In the genomic region with DNA sequence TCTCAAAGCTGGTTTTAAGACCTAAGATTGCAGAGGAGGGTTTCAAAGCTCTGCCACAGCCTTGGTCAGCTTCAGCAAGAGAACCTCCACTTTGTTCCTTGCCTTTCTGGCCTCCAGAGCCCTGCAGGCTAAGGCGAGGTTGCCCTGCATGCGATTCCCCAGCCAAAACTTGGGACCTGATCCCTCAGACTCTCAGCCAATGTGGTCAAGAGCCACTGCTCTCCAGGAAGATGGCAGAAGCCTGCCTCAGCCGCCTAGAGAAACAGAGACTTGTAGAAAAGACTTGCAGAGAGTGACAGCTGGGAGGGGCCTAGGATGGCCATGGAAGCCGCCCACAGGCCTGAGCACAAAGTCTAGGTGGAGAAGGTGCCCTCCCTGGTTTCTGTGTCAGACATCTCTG, we compare ENCODE assay signal across 12 mouse cellular contexts. TPM values are rescaled to one million over a fixed set of nuclear protein-coding genes. Genes with fewer than 3 reads are reported as not detected.
DNase-seq lines count a peak whose midpoint lies in the region; ATAC-seq and TF ChIP-seq lines count a peak whose summit lies in the region.
"Had no signal": no experiment of that assay in that cellular context is flagged by ENCODE, and none has a peak within 500 bp of the region (broad histone marks: within the 10 kb centered on the region; RNA-seq: fewer than 3 reads in every experiment).

No protein-coding gene starts in this region.

- no peak overlapping the region for H3K9ac ChIP-seq in midbrain, embryonic 11.5 days (ENCODE audit: low read length)
- H3K9ac ChIP-seq in midbrain, postnatal 0 days (replicated peaks; ENCODE audit: low read length, poor library complexity, severe bottlenecking): no peak overlapping the region
- H3K9ac ChIP-seq in midbrain, embryonic 14.5 days (replicated peaks; ENCODE audit: low read length): no peak overlapping the region

- TF ChIP-seq CTCF in cerebellum, adult 2 months (IDR thresholded peaks at IDR 0.05; ENCODE audit: borderline replicate concordance, insufficient read depth, low read depth, low read length): no peak
- TF ChIP-seq CTCF in midbrain, postnatal 0 days (IDR thresholded peaks at IDR 0.05): no peak

- peaks cover 40% of the 10 kb centered on the region for H3K4me1 ChIP-seq in cerebellum, adult 2 months (ENCODE audit: control insufficient read depth, insufficient read depth, low read length)
- peaks cover 42% of the 10 kb centered on the region for H3K4me1 ChIP-seq in midbrain, embryonic 11.5 days (ENCODE audit: control insufficient read depth, insufficient read depth, low read length)
- peaks cover 9% of the 10 kb centered on the region; the same call in 1 of the 2 replicates for H3K4me1 ChIP-seq in midbrain, postnatal 0 days (ENCODE audit: insufficient read depth, low read length)
- peaks cover 36% of the 10 kb centered on the region for H3K4me1 ChIP-seq in midbrain, embryonic 14.5 days (ENCODE audit: control insufficient read depth, insufficient read depth, low read length)
- H3K4me1 ChIP-seq in heart, embryonic 10.5 days: peaks cover 52% of the 10 kb centered on the region

- ATAC-seq in midbrain, embryonic 11.5 days (ENCODE audit: low FRiP score): no peak
- ATAC-seq in midbrain, postnatal 0 days (ENCODE audit: low FRiP score): no peak
- ATAC-seq in midbrain, embryonic 14.5 days (ENCODE audit: low FRiP score, low TSS enrichment): no peak
- no peak for ATAC-seq in erythroblast, adult 5-6 weeks (replicated peaks; ENCODE audit: low FRiP score, poor library complexity, severe bottlenecking)

- H3K4me2 ChIP-seq in midbrain, embryonic 11.5 days: peak overlapping the region; percentile 88; the same call in 1 of the 2 replicates
- no peak overlapping the region for H3K4me2 ChIP-seq in midbrain, postnatal 0 days (ENCODE audit: low read depth, low read length, poor library complexity, severe bottlenecking)
- peak overlapping the region; percentile 75 for H3K4me2 ChIP-seq in midbrain, embryonic 14.5 days (ENCODE audit: low read length)

- peak overlapping the region; percentile 94 for H3K27ac ChIP-seq in cerebellum, adult 2 months (ENCODE audit: insufficient read depth, low read length)
- H3K27ac ChIP-seq in midbrain, embryonic 11.5 days (ENCODE audit: low read depth, low read length): no peak overlapping the region
- H3K27ac ChIP-seq in midbrain, postnatal 0 days (ENCODE audit: low read depth, low read length): no peak overlapping the region
- no peak overlapping the region for H3K27ac ChIP-seq in midbrain, embryonic 14.5 days (replicated peaks; ENCODE audit: low read depth, low read length)
- no peak overlapping the region for H3K27ac ChIP-seq in heart, embryonic 10.5 days
- H3K27ac ChIP-seq: heart, embryonic 13.5 days had no signal

- peak in 1 of 2 experiments; percentile 53 for DNase-seq in cerebellum, adult 2 months
- no peak for DNase-seq in cerebellum, adult 8-10 months
- peak; percentile 71 for DNase-seq in midbrain, embryonic 11.5 days (ENCODE audit: low spot score, missing footprints)
- DNase-seq in midbrain, postnatal 0 days (ENCODE audit: low spot score): no peak
- peak; percentile 7 for DNase-seq in induced T-regulatory cell, adult 2 months (ENCODE audit: low read depth)
- DNase-seq in midbrain, embryonic 14.5 days: no peak
- no peak for DNase-seq in heart, embryonic 10.5 days (ENCODE audit: low spot score)
- DNase-seq: gastrocnemius, postnatal 14 days; lung, adult 2 months had no signal

- no peaks in the 10 kb centered on the region for H3K9me3 ChIP-seq in midbrain, embryonic 11.5 days (ENCODE audit: control insufficient read depth, low read length)
- no peaks in the 10 kb centered on the region for H3K9me3 ChIP-seq in midbrain, postnatal 0 days (ENCODE audit: low read length)
- H3K9me3 ChIP-seq in midbrain, embryonic 14.5 days (ENCODE audit: control insufficient read depth, low read length): no peaks in the 10 kb centered on the region
- H3K9me3 ChIP-seq in heart, embryonic 10.5 days: no peaks in the 10 kb centered on the region
- H3K9me3 ChIP-seq: heart, embryonic 13.5 days had no signal

- no peaks in the 10 kb centered on the region for H3K27me3 ChIP-seq in cerebellum, adult 2 months (ENCODE audit: control insufficient read depth, insufficient read depth, low read length)
- no peaks in the 10 kb centered on the region for H3K27me3 ChIP-seq in midbrain, embryonic 11.5 days (ENCODE audit: control insufficient read depth, insufficient read depth, low read length)
- H3K27me3 ChIP-seq in midbrain, postnatal 0 days (ENCODE audit: insufficient read depth, low read length): no peaks in the 10 kb centered on the region
- H3K27me3 ChIP-seq in midbrain, embryonic 14.5 days (ENCODE audit: control insufficient read depth, insufficient read depth, low read length): no peaks in the 10 kb centered on the region
- H3K27me3 ChIP-seq in heart, embryonic 10.5 days (ENCODE audit: insufficient read depth, poor library complexity, severe bottlenecking): peaks cover 61% of the 10 kb centered on the region

- H3K4me3 ChIP-seq in cerebellum, adult 2 months (replicated peaks; ENCODE audit: insufficient read depth, low read depth, low read length): peak overlapping the region; percentile 28
- H3K4me3 ChIP-seq in midbrain, embryonic 11.5 days (ENCODE audit: low read depth, low read length): no peak overlapping the region
- H3K4me3 ChIP-seq in midbrain, postnatal 0 days (ENCODE audit: low read depth, low read length): no peak overlapping the region
- H3K4me3 ChIP-seq in midbrain, embryonic 14.5 days (replicated peaks; ENCODE audit: low read depth, low read length): no peak overlapping the region
- no peak overlapping the region for H3K4me3 ChIP-seq in heart, embryonic 10.5 days
- H3K4me3 ChIP-seq: erythroblast, embryonic 14.5 days had no signal

- 0 out of 2 replicates have a peak, but pooled peaks cover under 1% of the 10 kb centered on the region for H3K36me3 ChIP-seq in midbrain, embryonic 11.5 days (ENCODE audit: control insufficient read depth, insufficient read depth, low read length)
- H3K36me3 ChIP-seq in midbrain, postnatal 0 days (ENCODE audit: insufficient read depth, low read length): no peaks in the 10 kb centered on the region
- H3K36me3 ChIP-seq in midbrain, embryonic 14.5 days (ENCODE audit: control insufficient read depth, insufficient read depth, low read length): peaks cover 3% of the 10 kb centered on the region; the same call in 1 of the 2 replicates
- no peaks in the 10 kb centered on the region for H3K36me3 ChIP-seq in heart, embryonic 10.5 days
- H3K36me3 ChIP-seq: heart, embryonic 13.5 days had no signal

- WGBS in cerebellum, adult 2 months: 28% methylated on average over 4 of the region's 4 CpGs
- WGBS in midbrain, embryonic 11.5 days: 79% methylated on average over 4 of the region's 4 CpGs
- 75% methylated on average over 4 of the region's 4 CpGs for WGBS in midbrain, postnatal 0 days
- 70% methylated on average over 4 of the region's 4 CpGs for WGBS in midbrain, embryonic 14.5 days
- 64% methylated on average over 4 of the region's 4 CpGs for WGBS in heart, embryonic 10.5 days

- TF ChIP-seq POLR2A in cerebellum, adult 2 months (IDR thresholded peaks at IDR 0.05; ENCODE audit: borderline replicate concordance, insufficient read depth, low read length): no peak

RNA-seq across cellular contexts. Expression of a gene that starts 1.4 kb away (rescaled TPM):
- polyA plus RNA-seq in cerebellum, adult 2 months (2012; rRNA removed): 150 and 158 TPM in 2 replicates
- polyA plus RNA-seq in midbrain, embryonic 11.5 days (2014; fragmentation: Nextera tagmentation; extraction: Ambion mirVana): 44.2 and 46.0 TPM in 2 replicates
- total RNA-seq in midbrain, postnatal 0 days (2014; rRNA removed): 391 and 405 TPM in 2 replicates
- polyA plus RNA-seq in midbrain, postnatal 0 days (2015; fragmentation: Nextera tagmentation; extraction: Ambion mirVana): 130 and 136 TPM in 2 replicates
- polyA plus RNA-seq in midbrain, embryonic 14.5 days (2014; fragmentation: Nextera tagmentation; extraction: Ambion mirVana): 173 and 174 TPM in 2 replicates
- polyA plus RNA-seq in heart, embryonic 10.5 days (2016; fragmentation: Nextera tagmentation; extraction: Ambion mirVana): 8.3 and 9.1 TPM in 2 replicates
- 1.7 and 3.1 TPM in 2 replicates for total RNA-seq in erythroblast, adult 5-6 weeks (2015; ENCODE audit: low replicate concordance)
- total RNA-seq in erythroblast, adult 5-6 weeks (2017; ENCODE audit: low replicate concordance): 2.0 and 5.6 TPM in 2 replicates

Comparison
In these comparisons a context has a peak if more than half of its experiments do, and no peak if none do; other contexts are left out.
1. DNase-seq: peak in midbrain, embryonic 11.5 days (single experiment) and induced T-regulatory cell, adult 2 months (single experiment); none in cerebellum, adult 8-10 months (single experiment), midbrain, postnatal 0 days (single experiment), midbrain, embryonic 14.5 days (single experiment) and heart, embryonic 10.5 days (single experiment).